Mouse (Mus musculus): ENCODE results near the gene Gng3. TPM values are rescaled to one million over a fixed set of nuclear protein-coding genes. Genes with fewer than 3 reads are reported as not detected.

Gene Gng3
- polyA plus RNA-seq, 1 experiment from 2014 or later: 39.8 TPM

DNA sequence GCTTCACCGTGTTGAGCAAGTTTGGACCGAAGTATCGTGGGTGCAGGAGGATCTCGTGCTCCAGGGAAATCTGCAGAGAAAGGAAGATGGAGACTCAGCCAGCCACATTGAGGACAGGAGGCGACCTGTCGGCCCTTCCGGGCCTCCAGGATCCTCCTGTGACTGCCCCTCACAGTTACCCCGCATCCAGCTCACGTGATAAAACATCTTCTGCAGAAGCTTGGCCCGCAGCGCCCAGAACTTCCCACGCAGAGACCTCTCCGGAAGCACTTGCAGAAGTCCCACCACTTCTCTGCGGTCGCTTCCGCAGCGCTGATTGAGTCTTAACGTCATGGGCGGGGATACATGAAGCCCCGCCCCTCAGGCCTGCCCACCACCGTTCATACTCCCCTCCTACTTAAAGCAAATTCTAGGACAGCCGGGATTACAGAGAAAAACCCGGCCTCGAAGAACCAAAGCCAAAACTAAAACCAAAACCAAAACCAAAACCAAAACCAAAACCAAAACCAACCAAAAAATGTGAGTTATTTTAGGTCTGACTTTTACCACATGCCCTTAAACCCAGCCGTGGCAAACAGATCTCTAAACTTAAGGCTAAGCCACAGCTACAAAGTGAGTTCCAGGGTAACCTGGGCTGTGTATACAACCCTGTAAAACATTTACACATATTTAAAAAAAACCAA lies 40.6 kb downstream of the Gng3 start, which contains the start of gene Polr2g:
Gene Polr2g (minus strand): TSS at position 314 of the 683 bp plus-strand sequence.
- Histone ChIP-seq H3K4me3 (ENCODE audit: low read depth, low read length) (peak within 1 kb of the TSS; percentile 80), H3K9me3 (replicated peaks; ENCODE audit: control insufficient read depth, low read length) (no peaks in the 10 kb centered on the region), H3K4me1 (ENCODE audit: control insufficient read depth, insufficient read depth, low read length) (no peaks in the 10 kb centered on the region), H3K9ac (replicated peaks; ENCODE audit: low read length) (peak within 1 kb of the TSS; percentile 86), H3K36me3 (replicated peaks; ENCODE audit: control insufficient read depth, insufficient read depth, low read depth, low read length) (peaks cover 9% of the 10 kb centered on the region), H3K27ac (replicated peaks; ENCODE audit: low read depth, low read length) (no peak within 1 kb of the TSS), H3K27me3 (ENCODE audit: control insufficient read depth, insufficient read depth, low read length) (no peaks in the 10 kb centered on the region), H3K4me2 (ENCODE audit: low read depth, low read length) (peak within 1 kb of the TSS; percentile 52)
- 2% methylated on average over 25 of the region's 25 CpGs for WGBS
- ATAC-seq (replicated peaks; ENCODE audit: insufficient number of reproducible peaks, low FRiP score, low TSS enrichment, low read depth) (peak; percentile 57; the same call in 1 of the 2 replicates), DNase-seq (ENCODE audit: low spot score) (peak; percentile 96)

DNA sequence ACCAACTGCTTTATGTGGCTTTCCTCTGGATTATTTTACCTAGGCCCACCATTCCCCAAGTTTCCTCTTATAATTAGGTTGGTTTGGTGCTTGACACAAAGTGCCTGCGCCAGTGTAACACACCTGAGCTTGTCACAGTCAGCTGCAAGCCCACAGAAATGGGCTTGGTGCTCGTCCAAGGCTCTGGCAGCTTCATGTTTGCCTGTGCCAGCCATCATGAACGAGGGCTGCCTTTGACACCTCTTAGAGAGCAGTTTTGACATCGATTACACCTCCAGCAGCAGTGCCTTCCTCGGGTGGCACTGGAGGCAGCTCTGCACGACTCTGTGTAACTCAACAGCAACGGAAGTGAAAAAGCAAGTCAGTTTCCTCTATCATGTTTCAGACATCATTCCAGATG lies 48.8 kb downstream of the Gng3 start:
- Histone ChIP-seq H3K9ac (replicated peaks; ENCODE audit: low read length) (no peak overlapping the region), H3K27me3 (ENCODE audit: control insufficient read depth, insufficient read depth, low read length) (no peaks in the 10 kb centered on the region), H3K9me3 (replicated peaks; ENCODE audit: control insufficient read depth, low read length) (no peaks in the 10 kb centered on the region), H3K27ac (replicated peaks; ENCODE audit: low read depth, low read length) (no peak overlapping the region), H3K4me2 (ENCODE audit: low read depth, low read length) (no peak overlapping the region), H3K36me3 (replicated peaks; ENCODE audit: control insufficient read depth, insufficient read depth, low read depth, low read length) (peaks cover 12% of the 10 kb centered on the region), H3K4me3 (ENCODE audit: low read depth, low read length) (no peak overlapping the region), H3K4me1 (ENCODE audit: control insufficient read depth, insufficient read depth, low read length) (no peaks in the 10 kb centered on the region)
- ATAC-seq (replicated peaks; ENCODE audit: insufficient number of reproducible peaks, low FRiP score, low TSS enrichment, low read depth): no peak
- WGBS: 87% methylated on average over 7 of the region's 7 CpGs
- no peak for DNase-seq (ENCODE audit: low spot score)

DNA sequence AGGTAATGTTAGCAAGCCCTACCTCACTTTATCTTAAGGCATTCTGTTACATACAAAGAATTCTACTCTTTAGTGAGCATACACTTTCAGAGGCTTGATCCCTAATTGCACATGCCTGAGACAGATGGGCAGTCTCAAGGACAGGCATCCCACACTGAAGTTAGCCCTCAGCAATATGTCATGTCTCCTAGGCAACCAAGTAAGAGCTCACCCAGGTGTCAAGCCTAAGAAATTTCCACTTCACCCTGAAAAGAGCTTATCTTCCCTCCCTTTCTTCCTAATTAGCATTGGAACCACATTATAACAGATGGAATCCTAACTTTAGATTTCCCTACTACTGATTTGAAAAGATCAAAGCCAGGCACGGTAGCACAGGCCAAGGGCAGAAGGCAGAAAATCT lies 49.8 kb downstream of the Gng3 start:
- WGBS: 58% methylated on average over 1 of the region's 1 CpGs

DNA sequence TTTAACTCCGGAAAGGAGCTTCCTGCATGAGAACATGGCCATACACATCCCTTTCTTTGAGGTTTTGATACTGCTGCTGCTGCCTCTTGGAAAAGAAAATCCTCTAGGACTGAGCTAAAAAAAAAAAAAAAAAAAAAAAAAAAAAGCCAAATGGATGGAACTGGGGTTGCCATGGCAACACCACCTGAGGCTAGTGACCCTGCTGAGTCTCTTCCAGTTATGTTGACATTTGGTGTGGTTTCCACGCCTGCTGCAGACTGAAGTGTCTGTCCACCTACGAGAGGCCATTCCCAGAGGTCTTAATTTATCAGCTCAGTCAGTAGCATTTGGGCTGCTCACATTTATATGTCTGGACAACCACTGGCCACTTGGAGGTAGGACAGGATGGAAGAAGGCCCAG lies 50.5 kb downstream of the Gng3 start:
- H3K4me1 ChIP-seq (ENCODE audit: control insufficient read depth, insufficient read depth, low read length): no peaks in the 10 kb centered on the region
- peaks cover 4% of the 10 kb centered on the region for H3K36me3 ChIP-seq (replicated peaks; ENCODE audit: control insufficient read depth, insufficient read depth, low read depth, low read length)
- DNase-seq (ENCODE audit: low spot score) (peak; percentile 31), ATAC-seq (replicated peaks; ENCODE audit: insufficient number of reproducible peaks, low FRiP score, low TSS enrichment, low read depth) (no peak)
- H3K4me3 ChIP-seq (ENCODE audit: low read depth, low read length): no peak overlapping the region
- no peaks in the 10 kb centered on the region for H3K27me3 ChIP-seq (ENCODE audit: control insufficient read depth, insufficient read depth, low read length)
- H3K9ac ChIP-seq (replicated peaks; ENCODE audit: low read length): peak overlapping the region; percentile 22; the same call in 1 of the 2 replicates
- H3K9me3 ChIP-seq (replicated peaks; ENCODE audit: control insufficient read depth, low read length): no peaks in the 10 kb centered on the region
- H3K4me2 ChIP-seq (ENCODE audit: low read depth, low read length): no peak overlapping the region
- 21% methylated on average over 3 of the region's 3 CpGs for WGBS
- no peak overlapping the region for H3K27ac ChIP-seq (replicated peaks; ENCODE audit: low read depth, low read length)

More for the DNA sequence above, 49.8 kb downstream of the Gng3 start:
- ATAC-seq (replicated peaks; ENCODE audit: insufficient number of reproducible peaks, low FRiP score, low TSS enrichment, low read depth) (no peak), DNase-seq (ENCODE audit: low spot score) (no peak)
- Histone ChIP-seq H3K9me3 (replicated peaks; ENCODE audit: control insufficient read depth, low read length) (no peaks in the 10 kb centered on the region), H3K36me3 (replicated peaks; ENCODE audit: control insufficient read depth, insufficient read depth, low read depth, low read length) (peaks cover 9% of the 10 kb centered on the region), H3K27ac (replicated peaks; ENCODE audit: low read depth, low read length) (no peak overlapping the region), H3K4me2 (ENCODE audit: low read depth, low read length) (no peak overlapping the region), H3K27me3 (ENCODE audit: control insufficient read depth, insufficient read depth, low read length) (no peaks in the 10 kb centered on the region), H3K4me3 (ENCODE audit: low read depth, low read length) (no peak overlapping the region), H3K9ac (replicated peaks; ENCODE audit: low read length) (no peak overlapping the region), H3K4me1 (ENCODE audit: control insufficient read depth, insufficient read depth, low read length) (no peaks in the 10 kb centered on the region)

Small RNA genes lying within 50 kb of the gene (microRNA-seq; reads per million reads assigned to microRNA genes)
- gene Mir5136 (ENCODE audit: borderline number of aligned reads): not detected

Other genes starting within 250 kb of the Gng3 start
- 0.06 TPM in 1 of 2 replicates, not detected in the other for gene Slc22a8, start 247.9 kb downstream of the Gng3 start, polyA plus RNA-seq (2014; fragmentation: Nextera tagmentation; extraction: Ambion mirVana)
- gene Slc22a6, start 221.2 kb downstream of the Gng3 start, polyA plus RNA-seq (2014; fragmentation: Nextera tagmentation; extraction: Ambion mirVana): 0.10 and 0.29 TPM in 2 replicates
- gene Chrm1, start 175.4 kb downstream of the Gng3 start, polyA plus RNA-seq (2014; fragmentation: Nextera tagmentation; extraction: Ambion mirVana): 0.06 and 0.08 TPM in 2 replicates
- gene Slc3a2, start 115.8 kb downstream of the Gng3 start, polyA plus RNA-seq (2014; fragmentation: Nextera tagmentation; extraction: Ambion mirVana): 120 and 125 TPM in 2 replicates
- 91.0 and 92.3 TPM in 2 replicates for gene Wdr74, start 103.4 kb downstream of the Gng3 start, polyA plus RNA-seq (2014; fragmentation: Nextera tagmentation; extraction: Ambion mirVana)
- 1.1 and 1.8 TPM in 2 replicates for gene 1700092M07Rik, start 98.5 kb downstream of the Gng3 start, polyA plus RNA-seq (2014; fragmentation: Nextera tagmentation; extraction: Ambion mirVana)
- 107 and 110 TPM in 2 replicates for gene Stx5a, start 97.8 kb downstream of the Gng3 start, polyA plus RNA-seq (2014; fragmentation: Nextera tagmentation; extraction: Ambion mirVana)
- gene Nxf1, start 82.1 kb downstream of the Gng3 start, polyA plus RNA-seq (2014; fragmentation: Nextera tagmentation; extraction: Ambion mirVana): 230 and 238 TPM in 2 replicates
- gene Tmem223, start 68.2 kb downstream of the Gng3 start, polyA plus RNA-seq (2014; fragmentation: Nextera tagmentation; extraction: Ambion mirVana): 191 and 197 TPM in 2 replicates
- 44.8 and 51.2 TPM in 2 replicates for gene Tmem179b, start 64.7 kb downstream of the Gng3 start, polyA plus RNA-seq (2014; fragmentation: Nextera tagmentation; extraction: Ambion mirVana)
- 19.0 and 19.9 TPM in 2 replicates for gene Taf6l, start 52.8 kb downstream of the Gng3 start, polyA plus RNA-seq (2014; fragmentation: Nextera tagmentation; extraction: Ambion mirVana)
- gene Polr2g, start 40.6 kb downstream of the Gng3 start, polyA plus RNA-seq (2014; fragmentation: Nextera tagmentation; extraction: Ambion mirVana): 199 and 202 TPM in 2 replicates
- 6.0 and 8.0 TPM in 2 replicates for gene Zbtb3, start 36.6 kb downstream of the Gng3 start, polyA plus RNA-seq (2014; fragmentation: Nextera tagmentation; extraction: Ambion mirVana)
- gene Ttc9c, start 19.9 kb downstream of the Gng3 start, polyA plus RNA-seq (2014; fragmentation: Nextera tagmentation; extraction: Ambion mirVana): 63.0 and 68.7 TPM in 2 replicates
- 6.7 and 6.8 TPM in 2 replicates for gene Hnrnpul2, start 19.2 kb downstream of the Gng3 start, polyA plus RNA-seq (2014; fragmentation: Nextera tagmentation; extraction: Ambion mirVana)
- not detected in 2 replicates for gene AC129217.1, start 9.4 kb downstream of the Gng3 start, polyA plus RNA-seq (2014; fragmentation: Nextera tagmentation; extraction: Ambion mirVana)
- gene Bscl2, start 1.7 kb downstream of the Gng3 start, polyA plus RNA-seq (2014; fragmentation: Nextera tagmentation; extraction: Ambion mirVana): 29.9 and 39.1 TPM in 2 replicates
- gene Lrrn4cl, start 11.6 kb upstream of the Gng3 start, polyA plus RNA-seq (2014; fragmentation: Nextera tagmentation; extraction: Ambion mirVana): 0.10 and 0.49 TPM in 2 replicates
- gene Ubxn1, start 32.3 kb upstream of the Gng3 start, polyA plus RNA-seq (2014; fragmentation: Nextera tagmentation; extraction: Ambion mirVana): 184 and 189 TPM in 2 replicates
- gene Uqcc3, start 41.7 kb upstream of the Gng3 start, polyA plus RNA-seq (2014; fragmentation: Nextera tagmentation; extraction: Ambion mirVana): 56.1 and 62.0 TPM in 2 replicates
- gene Lbhd1, start 44.5 kb upstream of the Gng3 start, polyA plus RNA-seq (2014; fragmentation: Nextera tagmentation; extraction: Ambion mirVana): 116 and 122 TPM in 2 replicates
- gene Gm49403, start 44.7 kb upstream of the Gng3 start, polyA plus RNA-seq (2014; fragmentation: Nextera tagmentation; extraction: Ambion mirVana): not detected in 2 replicates
- 111 and 126 TPM in 2 replicates for gene 1810009A15Rik, start 49.7 kb upstream of the Gng3 start, polyA plus RNA-seq (2014; fragmentation: Nextera tagmentation; extraction: Ambion mirVana)
- 0.34 TPM in 1 of 2 replicates, not detected in the other for gene Gm49416, start 49.7 kb upstream of the Gng3 start, polyA plus RNA-seq (2014; fragmentation: Nextera tagmentation; extraction: Ambion mirVana)
- 30.5 and 34.6 TPM in 2 replicates for gene Ints5, start 53.8 kb upstream of the Gng3 start, polyA plus RNA-seq (2014; fragmentation: Nextera tagmentation; extraction: Ambion mirVana)
- gene Ganab, start 58.9 kb upstream of the Gng3 start, polyA plus RNA-seq (2014; fragmentation: Nextera tagmentation; extraction: Ambion mirVana): 97.4 and 114 TPM in 2 replicates
- 32.0 and 32.8 TPM in 2 replicates for gene B3gat3, start 81.2 kb upstream of the Gng3 start, polyA plus RNA-seq (2014; fragmentation: Nextera tagmentation; extraction: Ambion mirVana)
- gene Rom1, start 90.2 kb upstream of the Gng3 start, polyA plus RNA-seq (2014; fragmentation: Nextera tagmentation; extraction: Ambion mirVana): 0.72 and 0.81 TPM in 2 replicates
- 8.4 and 9.0 TPM in 2 replicates for gene Eml3, start 90.4 kb upstream of the Gng3 start, polyA plus RNA-seq (2014; fragmentation: Nextera tagmentation; extraction: Ambion mirVana)
- gene Mta2, start 102.7 kb upstream of the Gng3 start, polyA plus RNA-seq (2014; fragmentation: Nextera tagmentation; extraction: Ambion mirVana): 57.5 and 57.6 TPM in 2 replicates
- 25.5 and 28.0 TPM in 2 replicates for gene Tut1, start 114.7 kb upstream of the Gng3 start, polyA plus RNA-seq (2014; fragmentation: Nextera tagmentation; extraction: Ambion mirVana)
- gene Eef1g, start 127.8 kb upstream of the Gng3 start, polyA plus RNA-seq (2014; fragmentation: Nextera tagmentation; extraction: Ambion mirVana): 535 and 538 TPM in 2 replicates
- 10.6 and 11.5 TPM in 2 replicates for gene Ahnak, start 150.1 kb upstream of the Gng3 start, polyA plus RNA-seq (2014; fragmentation: Nextera tagmentation; extraction: Ambion mirVana)
- not detected in 2 replicates for gene Scgb1a1, start 248.8 kb upstream of the Gng3 start, polyA plus RNA-seq (2014; fragmentation: Nextera tagmentation; extraction: Ambion mirVana)